Mouse (Mus musculus) embryonic fibroblast, embryonic 13.5 days (primary cell): Measurements from ENCODE around the gene Clta.

ENCODE experiments used
- CTCF ChIP-seq: IDR thresholded peaks from 2 replicates; pipeline ENCODE4 v1.5.1; 2011; ENCODE audit warnings: mild to moderate bottlenecking, control low read depth, low read length, moderate library complexity, borderline replicate concordance; ENCODE audit not compliant: insufficient read depth
- POLR2A ChIP-seq: IDR thresholded peaks from 2 replicates; pipeline ENCODE4 v1.6.1; 2011; ENCODE audit warnings: low read depth, mild to moderate bottlenecking, control low read depth, low read length, moderate library complexity

DNA sequence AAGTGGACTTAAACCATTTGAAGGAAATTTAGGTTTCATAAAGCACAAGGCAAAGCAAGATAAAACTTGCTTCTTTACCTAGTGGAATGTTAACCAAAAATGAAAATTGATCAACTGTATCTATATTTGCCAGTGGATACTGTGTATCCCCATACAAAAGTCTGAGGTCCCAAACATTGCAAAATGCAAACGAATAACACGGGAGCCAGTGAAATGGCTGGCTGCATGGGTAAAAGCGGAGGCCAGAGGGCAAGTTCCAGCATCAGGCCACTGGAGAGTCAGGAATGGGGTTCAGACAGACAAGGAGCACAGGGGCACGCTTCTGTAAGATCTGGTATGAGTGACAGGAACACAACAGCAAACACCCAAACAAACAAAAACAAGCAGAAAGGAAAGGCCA is 66.4 kb downstream of the Clta start:
- no peak for TF ChIP-seq POLR2A
- TF ChIP-seq CTCF: no peak
